Mouse (Mus musculus): ENCODE measurements around the gene Ttc28.

Gene Ttc28

GRCm38 (mm10) chr5:110949791-110950190 is 70.2 kb downstream of the Ttc28 start:
- DNase-seq (ENCODE audit: low read depth in 2 of 2, low spot score in 2 of 2) = no peak

DNA sequence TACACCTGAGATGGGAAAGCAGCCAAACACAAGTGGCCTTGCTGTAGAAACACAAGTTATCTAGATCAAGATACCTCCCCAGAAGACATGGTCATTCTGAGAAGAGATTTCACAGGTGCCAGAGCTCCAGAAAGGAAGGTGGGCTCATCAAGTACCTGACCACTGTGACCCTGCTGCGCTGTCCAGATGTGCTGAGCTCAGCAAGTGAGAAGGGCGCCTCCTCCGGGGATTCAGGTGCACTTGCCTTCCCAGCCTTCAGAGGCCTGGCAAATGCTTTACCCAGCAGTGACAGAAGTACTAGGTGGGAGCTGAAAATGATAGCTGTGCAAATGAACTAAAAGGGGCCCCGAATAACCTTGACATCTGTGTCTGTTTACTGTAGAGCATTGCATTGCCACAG is 78.6 kb downstream of the Ttc28 start:
- DNase-seq (ENCODE audit: low read depth in 2 of 2, low spot score in 2 of 2) = no peak

DNA sequence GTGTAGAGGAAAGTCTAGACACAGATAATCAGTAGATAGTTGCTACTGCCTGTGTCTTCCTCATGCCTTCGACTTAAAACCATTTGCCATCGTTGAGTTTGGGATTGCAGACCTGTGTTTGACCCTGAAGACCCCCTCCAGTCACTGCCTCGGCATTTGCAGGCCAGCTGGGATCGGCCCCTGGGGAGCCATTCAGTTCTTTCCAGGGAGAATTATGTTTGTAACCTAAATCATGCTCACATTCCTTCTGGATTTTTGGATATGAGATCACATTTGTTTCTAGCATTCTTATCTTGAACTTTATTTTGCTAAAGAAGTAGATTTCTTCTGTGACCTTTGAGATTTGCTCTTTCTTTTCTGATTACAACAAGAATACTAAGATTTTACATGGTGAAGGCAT is 80.5 kb downstream of the Ttc28 start:
- DNase-seq (ENCODE audit: low read depth in 2 of 2, low spot score in 2 of 2) = no peak

DNA sequence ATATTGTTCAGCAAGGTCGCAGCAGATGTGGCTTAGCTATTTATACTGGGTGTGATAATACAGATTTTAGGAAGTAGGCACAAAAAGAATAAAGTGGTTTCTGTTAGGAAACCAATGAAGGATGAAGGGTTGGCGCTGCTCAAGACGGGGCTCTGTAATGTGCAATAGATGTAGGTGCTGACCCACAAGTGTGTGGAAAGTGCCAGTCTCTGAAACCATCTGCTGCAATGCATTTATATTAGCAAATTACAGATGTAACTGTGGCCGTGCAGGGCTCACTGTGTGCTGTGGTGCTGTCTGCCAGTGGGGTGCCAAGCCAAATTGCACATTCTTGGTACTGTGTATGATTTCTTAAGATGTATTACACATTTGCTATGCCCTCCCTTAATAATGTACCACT is 81.3 kb downstream of the Ttc28 start:
- no peak for DNase-seq (ENCODE audit: low read depth in 2 of 2, low spot score in 2 of 2)

- DNase-seq (ENCODE audit: low read depth in 2 of 2, low spot score in 2 of 2) = no peak
Measured at GRCm38 (mm10) chr5:110967483-110968055, 88.0 kb downstream of the Ttc28 start.

DNA sequence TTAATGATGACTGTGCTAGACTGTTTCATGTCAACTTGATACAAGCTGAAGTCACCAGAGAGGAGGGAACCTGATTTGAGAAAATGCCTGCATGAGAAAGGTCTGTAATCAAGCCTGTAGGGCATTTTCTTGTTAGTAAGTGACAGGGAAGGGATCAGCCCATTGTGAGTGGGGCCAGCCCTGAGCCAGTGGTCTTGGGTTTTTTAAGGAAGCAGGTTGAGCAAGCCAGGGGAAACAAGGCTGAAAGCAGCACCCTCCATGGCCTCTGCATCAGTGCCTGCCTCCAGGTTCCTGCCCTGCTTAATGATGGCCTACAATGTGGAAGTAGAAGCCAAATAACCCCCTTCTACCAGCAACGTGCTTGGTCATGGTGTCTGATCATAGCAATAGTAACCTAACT is 89.0 kb downstream of the Ttc28 start:
- no peak for DNase-seq (ENCODE audit: low read depth in 2 of 2, low spot score in 2 of 2)

- no peak for DNase-seq (ENCODE audit: low read depth in 2 of 2, low spot score in 2 of 2)
Measured at GRCm38 (mm10) chr5:110970162-110970780, 90.7 kb downstream of the Ttc28 start.

- no peak for DNase-seq (ENCODE audit: low read depth in 2 of 2, low spot score in 2 of 2)
Measured at GRCm38 (mm10) chr5:110976721-110977120, 97.1 kb downstream of the Ttc28 start.

- DNase-seq (ENCODE audit: low read depth in 2 of 2, low spot score in 2 of 2) = no peak
Measured at GRCm38 (mm10) chr5:110977796-110978195, 98.2 kb downstream of the Ttc28 start.

DNA sequence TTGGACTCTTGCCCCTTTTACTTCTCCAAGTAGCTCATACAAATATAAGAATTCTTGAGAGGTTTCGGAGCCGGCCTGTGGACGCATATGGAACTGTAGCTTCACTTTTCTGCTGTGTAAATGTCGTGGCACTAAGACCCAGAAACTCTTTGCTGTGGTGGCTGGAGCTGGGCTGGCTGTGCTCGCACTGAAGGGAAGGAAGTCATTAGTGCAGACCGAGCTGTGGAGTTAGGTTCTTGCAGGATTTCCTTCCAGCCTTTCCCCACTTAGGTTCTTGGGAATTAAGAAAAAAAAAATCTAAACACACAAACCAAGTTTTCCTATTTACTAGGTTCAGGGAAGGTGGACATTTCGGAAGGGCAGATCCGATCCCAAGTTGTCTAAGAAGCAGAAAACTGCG is 98.9 kb downstream of the Ttc28 start:
- DNase-seq (ENCODE audit: low read depth in 2 of 2, low spot score in 2 of 2) = peak; percentile 57 to 76

- peak; percentile 35 to 42 for DNase-seq (ENCODE audit: low read depth in 2 of 2, low spot score in 2 of 2)
Measured at GRCm38 (mm10) chr5:110979011-110979860, 99.6 kb downstream of the Ttc28 start.

- peak; percentile 54 to 55 for DNase-seq (ENCODE audit: low read depth in 2 of 2, low spot score in 2 of 2)
Measured at GRCm38 (mm10) chr5:110979861-110980346, 100.3 kb downstream of the Ttc28 start.

DNA sequence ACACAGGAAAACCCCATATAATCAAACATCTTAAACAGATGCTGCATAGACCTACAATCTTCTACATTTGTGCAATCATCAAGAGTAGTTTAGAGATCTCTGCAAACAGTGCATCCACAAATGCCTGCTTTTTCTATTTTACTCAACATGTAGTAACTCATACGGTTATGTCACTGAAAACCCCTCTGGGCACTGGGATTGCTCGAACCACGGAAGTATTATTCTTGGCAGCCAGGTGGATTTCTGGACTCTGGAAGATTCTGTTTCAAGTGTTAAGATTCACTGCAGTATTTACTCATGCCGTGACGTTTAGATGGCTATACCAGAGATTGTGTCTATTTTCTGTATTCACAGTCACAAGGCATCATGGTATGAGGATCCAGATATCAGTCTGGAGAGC is 101.0 kb downstream of the Ttc28 start:
- no peak for DNase-seq (ENCODE audit: low read depth in 2 of 2, low spot score in 2 of 2)

- DNase-seq (ENCODE audit: low read depth in 2 of 2, low spot score in 2 of 2) = no peak
Measured at GRCm38 (mm10) chr5:110982436-110982835, 102.8 kb downstream of the Ttc28 start.

DNA sequence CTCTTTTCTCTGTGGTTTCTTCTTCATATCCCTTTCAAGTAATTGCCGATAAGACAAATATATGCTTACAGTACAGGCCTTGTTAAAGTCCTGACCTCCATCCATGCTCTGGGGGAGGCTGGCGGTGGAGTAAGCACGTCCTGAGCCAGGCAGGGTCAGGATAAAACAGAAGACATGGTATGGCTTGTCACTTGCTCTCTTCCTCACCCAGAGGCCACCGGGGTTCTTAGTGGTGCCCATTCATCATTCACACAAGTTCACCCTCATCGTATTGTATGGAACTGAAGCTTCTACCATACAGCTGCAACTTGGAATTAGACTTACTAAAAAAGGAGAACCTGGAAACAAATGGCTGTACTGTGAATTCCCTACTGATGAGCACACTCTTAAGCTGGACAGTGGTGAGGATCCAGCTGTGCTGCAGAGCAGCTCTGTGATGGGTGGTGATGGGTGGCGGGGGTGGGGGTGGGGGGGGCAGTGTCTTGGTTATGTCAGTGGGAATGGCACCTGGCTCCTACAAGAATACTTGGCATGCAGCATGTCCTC is 104.6 kb downstream of the Ttc28 start:
- no peak for DNase-seq (ENCODE audit: low read depth in 2 of 2, low spot score in 2 of 2)

DNA sequence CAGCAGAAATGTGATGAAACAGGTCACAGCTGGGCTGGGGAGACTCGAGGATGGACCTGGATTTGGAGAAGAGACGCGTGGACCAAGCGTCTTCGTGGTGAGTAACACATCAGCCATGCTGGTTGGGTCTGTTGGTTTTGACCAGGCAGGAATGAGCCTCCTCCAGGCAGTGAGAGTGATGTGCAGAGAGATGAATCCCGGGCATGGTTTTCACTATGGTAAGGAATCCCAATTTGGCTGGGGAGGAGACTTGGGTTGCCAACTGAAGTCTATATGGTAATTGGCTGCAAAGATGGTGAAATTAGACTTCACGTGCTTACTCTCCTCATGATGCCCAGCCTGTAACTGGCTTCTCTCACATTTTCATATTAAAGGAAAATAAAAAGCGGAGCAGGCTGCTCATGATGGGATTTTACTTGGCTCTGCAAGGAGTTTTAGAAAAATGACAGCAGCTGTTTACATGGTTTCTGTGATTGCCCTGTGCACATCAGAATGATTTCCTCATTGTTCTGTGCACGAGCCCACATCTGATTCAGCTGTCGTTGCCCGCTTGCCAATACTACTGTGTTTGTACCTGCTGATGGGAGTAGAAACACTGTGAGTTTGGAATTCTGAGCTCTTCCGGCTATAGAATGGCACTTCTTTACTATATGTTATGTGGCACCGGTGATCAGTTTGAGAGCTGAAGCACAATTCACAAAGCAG is 117.4 kb downstream of the Ttc28 start:
- no peak for DNase-seq (ENCODE audit: low read depth in 2 of 2, low spot score in 2 of 2)

GRCm38 (mm10) chr5:110997692-110998091 is 118.1 kb downstream of the Ttc28 start:
- no peak for DNase-seq (ENCODE audit: low read depth in 2 of 2, low spot score in 2 of 2)

- no peak for DNase-seq (ENCODE audit: low read depth in 2 of 2, low spot score in 2 of 2)
Measured at GRCm38 (mm10) chr5:110998298-110998697, 118.7 kb downstream of the Ttc28 start.

DNA sequence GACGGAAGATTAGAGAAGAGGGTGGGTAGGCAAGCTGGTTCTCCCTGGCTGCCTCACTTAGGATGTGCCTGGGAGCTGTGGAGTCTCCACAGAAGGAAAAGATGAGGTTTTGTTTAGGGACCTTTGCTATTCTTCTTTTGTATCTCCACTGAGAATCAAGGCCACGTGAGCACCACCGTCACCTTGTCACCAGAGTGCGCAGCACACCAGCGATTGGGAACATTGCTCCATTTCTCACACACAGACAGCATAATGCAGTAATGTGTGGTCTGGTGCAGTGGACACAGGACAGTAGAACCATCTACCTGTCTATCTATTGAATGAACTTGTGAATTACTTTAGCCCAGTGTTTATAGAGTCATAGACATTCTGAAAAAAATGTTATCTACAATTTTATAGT is 121.3 kb downstream of the Ttc28 start:
- DNase-seq (ENCODE audit: low read depth in 2 of 2, low spot score in 2 of 2) = no peak

- no peak for DNase-seq (ENCODE audit: low read depth in 2 of 2, low spot score in 2 of 2)
Measured at GRCm38 (mm10) chr5:111003220-111003619, 123.6 kb downstream of the Ttc28 start.

GRCm38 (mm10) chr5:111003750-111004149 is 124.1 kb downstream of the Ttc28 start:
- no peak for DNase-seq (ENCODE audit: low read depth in 2 of 2, low spot score in 2 of 2)

Data from CD8-positive naive resting alpha-beta T cell, adult 2 months (primary cell).